Mouse (Mus musculus) urinary bladder, postnatal 4 days (tissue): Measurements from ENCODE around the gene Cops6.

Experiments used
- DNase-seq, 2 experiments: peaks; one replicate each; pipeline ENCODE4 v3.0.0; 2021 to 2022; ENCODE audit warnings: low spot score in 2 of 2

The Cops6 gene

DNA sequence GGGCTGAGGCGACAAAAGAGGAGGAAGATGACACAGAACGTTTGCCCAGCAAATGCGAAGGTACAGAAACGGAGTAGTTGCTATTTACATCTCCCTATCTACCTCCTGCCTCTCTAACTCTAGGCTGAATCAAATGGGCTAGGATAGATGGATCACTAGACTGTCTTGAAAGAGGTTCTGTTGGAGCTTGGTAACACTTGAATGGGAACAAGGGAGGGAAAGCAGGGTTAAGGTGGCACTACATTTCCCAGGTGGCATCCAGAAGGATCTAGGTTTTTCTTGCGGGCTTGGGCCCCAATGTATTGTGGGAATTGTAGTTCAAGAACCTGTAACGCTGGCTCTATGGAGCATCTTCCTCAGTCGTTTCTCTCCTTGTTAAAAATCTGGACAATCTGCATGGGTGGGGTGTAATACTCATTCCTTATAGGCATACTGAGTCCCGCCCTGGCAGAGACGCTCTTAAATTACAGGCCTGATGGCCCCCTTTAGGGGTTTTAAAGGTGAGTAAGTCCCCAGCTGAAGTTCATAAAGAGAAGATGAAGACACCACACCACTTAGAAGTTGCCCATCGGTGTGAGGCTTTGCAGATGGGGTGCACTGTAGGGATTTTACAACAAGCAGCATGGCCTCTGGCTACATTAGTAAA, 26.9 kb downstream of the Cops6 start:
- DNase-seq, result peak in 1 of 2 experiments; percentile 52

DNA sequence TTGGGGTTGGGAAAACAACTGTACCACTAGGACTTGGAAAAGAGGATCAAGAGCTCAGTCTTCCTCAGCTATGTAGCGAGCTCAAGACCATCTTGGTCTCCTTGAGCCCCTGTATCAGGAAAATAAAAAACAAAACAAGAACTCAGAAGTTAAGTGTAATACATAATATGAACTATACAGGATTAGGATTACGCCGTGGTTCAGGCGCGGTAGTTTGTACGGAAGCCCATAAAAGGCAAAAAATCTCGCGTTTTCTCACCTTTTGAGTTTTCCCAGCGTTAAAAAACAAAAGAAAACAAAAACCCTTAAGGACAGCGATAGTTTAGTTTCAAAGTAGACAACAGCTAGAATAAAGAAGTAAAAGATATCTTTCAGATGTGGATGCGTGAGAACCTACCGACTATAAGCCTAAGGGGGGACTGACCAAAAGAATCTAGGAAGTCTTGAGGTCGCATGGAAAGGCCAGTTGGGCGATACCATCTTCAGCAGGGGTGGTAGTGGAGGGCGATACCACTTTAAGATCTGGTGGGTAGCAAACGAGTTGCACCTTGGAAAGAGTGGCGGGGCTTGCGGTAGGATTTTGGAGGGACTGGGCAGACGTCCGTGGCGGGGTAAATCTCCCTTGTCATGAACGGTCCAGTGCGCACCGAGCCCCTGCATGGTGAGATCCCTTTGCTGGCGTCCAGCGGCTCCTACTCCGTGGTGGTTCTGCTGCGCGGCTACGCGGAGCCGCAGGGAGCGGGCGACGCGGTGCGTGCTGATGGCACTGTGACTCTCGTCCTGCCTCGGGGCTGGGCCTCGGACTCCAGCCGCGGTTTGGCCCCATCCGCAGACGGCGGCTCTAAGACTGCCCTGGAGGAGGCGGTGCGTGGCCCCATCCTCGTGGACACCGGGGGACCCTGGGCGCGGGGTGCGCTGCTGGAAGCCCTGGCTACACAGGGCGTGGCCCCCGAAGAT, 33.2 kb downstream of the Cops6 start, which contains the start of gene Mblac1:
Gene Mblac1 (plus strand): TSS at position 544 of the 957 bp plus-strand sequence.
- peak; percentile 73 to 76 for DNase-seq

DNA sequence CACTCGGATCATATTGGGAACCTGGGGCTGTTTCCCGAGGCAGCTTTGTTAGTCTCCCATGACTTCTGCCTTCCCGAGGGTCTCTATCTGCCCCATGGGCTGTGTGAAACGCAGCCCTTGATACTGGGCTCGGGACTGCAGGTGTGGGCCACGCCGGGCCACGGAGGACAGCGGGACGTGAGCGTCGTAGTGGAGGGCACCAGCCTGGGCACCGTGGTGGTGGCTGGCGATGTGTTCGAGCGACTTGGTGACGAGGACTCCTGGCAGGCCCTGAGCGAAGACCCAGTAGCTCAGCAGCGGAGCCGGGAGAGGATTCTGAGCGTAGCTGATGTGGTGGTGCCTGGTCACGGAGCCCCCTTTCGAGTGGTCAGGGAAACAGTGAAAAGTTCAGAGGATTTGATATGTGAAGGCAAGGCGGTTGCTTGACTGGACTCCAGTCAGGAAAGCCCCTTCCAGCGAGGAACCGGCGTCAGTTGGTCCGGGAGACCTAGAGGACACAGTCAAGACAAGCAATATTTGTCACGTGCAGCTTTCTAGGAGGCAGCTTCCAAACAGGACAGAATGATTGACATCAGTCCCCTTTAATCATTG, 34.0 kb downstream of the Cops6 start:
- DNase-seq, result no peak

DNA sequence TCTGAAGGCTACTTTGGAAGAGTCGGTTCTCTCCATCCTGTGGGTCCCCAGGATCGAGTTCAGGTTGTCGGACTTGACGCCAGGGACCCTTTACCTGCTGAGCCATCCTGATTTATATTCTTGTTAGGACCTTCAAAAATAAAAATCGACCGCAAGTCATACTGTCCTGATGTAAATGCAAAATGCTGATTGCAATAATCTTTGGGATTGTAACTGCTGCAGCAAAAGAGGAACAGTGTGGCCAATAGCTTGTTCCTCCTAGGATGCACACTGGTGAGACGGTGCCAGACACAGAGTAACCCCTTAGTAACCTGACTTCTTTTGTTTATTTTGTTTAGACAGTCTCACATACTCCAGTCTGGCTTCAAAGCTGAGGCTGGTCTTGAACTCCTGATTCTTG, 34.6 kb downstream of the Cops6 start:
- no peak for DNase-seq

DNA sequence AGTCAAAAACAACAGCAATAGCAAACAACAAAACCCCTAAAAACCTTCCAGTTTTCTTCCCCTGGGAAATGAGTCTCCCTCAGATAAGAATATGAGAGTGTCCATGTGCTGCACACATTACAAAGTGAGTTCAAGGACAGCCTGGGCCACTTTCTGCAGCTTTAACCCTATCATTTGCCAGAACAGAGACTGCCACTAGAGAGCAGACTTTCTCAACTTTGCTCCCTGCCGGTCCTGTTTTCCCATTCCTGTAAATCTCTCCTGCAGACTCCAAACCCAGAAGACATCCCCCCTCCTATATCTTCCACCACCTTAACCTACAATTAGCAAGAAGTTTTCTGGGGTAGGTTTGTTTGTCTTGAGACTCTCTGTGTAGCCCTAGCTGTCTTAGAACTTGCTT, 38.7 kb downstream of the Cops6 start:
- no peak for DNase-seq

DNA sequence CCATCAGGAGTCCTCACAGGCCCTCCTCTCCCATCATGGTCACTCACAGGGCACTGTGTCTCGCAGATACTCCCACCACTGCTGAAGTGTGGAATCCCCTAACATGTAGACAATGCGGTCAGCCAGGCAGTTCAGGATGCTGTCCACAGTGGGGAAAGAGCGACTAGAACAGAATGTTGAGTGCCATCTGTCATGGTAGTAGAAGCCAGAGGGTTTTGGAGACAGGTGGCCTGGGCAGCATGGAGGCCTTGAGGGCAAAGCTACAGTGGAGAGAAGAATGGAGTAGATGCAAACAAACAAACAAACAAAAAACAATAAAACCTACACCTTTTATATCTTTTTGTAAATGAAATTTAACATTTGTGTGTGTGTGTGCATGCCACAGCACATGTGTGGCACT, 41.2 kb downstream of the Cops6 start:
- no peak for DNase-seq

DNA sequence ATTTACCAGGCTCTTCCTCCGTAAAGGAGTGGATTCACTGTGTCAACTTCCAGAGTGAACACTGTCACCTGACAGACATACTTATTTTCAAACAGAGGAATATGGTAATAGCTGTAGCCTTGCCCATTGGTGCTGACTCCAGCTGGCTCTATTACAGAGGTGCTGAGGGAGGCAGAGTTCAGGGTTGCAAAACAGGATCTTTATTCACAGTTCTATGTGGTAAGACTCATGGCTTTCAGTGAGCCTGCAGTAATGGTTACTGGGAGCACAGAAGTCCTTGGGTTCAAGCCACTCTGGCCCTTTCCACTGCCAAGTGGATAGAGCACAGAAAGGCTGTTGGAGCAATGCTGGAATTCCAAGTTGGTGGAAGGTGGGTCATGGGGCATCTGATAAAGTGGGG, 46.4 kb downstream of the Cops6 start:
- no peak for DNase-seq

DNA sequence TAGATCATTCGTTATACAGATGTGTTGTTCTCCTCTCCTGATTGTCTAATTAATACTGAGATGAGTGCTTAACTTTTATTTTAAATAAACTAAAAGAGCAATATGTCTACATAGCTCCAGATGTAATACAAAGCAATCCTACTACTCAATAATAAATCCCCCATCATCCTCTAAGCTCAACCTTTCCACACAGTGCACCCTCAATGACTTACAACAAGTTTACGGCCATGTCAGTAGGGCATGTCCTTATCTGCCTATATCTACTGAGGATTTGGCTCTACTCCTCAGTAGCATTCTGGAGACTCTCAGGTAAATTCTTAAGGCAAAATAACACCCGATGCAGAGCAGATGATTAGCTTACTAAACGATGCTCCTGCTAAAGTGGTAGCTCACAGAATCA, 47.0 kb downstream of the Cops6 start:
- DNase-seq, result no peak
